Mouse (Mus musculus): ENCODE results near the gene Safb2.
"Not testable (repeated sequence)": the region's sequence is repeated elsewhere in the genome, so short reads cannot be mapped to it uniquely, and the experiment has no call there.

- not testable (repeated sequence) for TF ChIP-seq POLR2A (IDR thresholded peaks at IDR 0.05; ENCODE audit: borderline replicate concordance, extremely low read depth, low read depth, low read length); CTCF (IDR thresholded peaks at IDR 0.05; ENCODE audit: insufficient read depth, low read length)
Measured at GRCm38 (mm10) chr17:56613893-56614292, 29.5 kb upstream of the Safb2 start.
